Mouse (Mus musculus): ENCODE results near the gene C2cd3. TPM values are rescaled to one million over a fixed set of nuclear protein-coding genes. Genes with fewer than 3 reads are reported as not detected.

The C2cd3 gene
- total and polyA plus RNA-seq, 2 experiments from 2014 or later, result 5.5 to 29.8 TPM

- Histone ChIP-seq H3K36me3 (replicated peaks; ENCODE audit: control insufficient read depth, insufficient read depth, low read length) (0 out of 2 replicates have a peak, but pooled peaks cover 3% of the 10 kb centered on the region), H3K4me2 (ENCODE audit: low read depth, low read length) (no peak overlapping the region), H3K4me1 (ENCODE audit: control insufficient read depth, insufficient read depth) (peaks cover 17% of the 10 kb centered on the region), H3K27me3 (ENCODE audit: control insufficient read depth, insufficient read depth, low read length) (no peaks in the 10 kb centered on the region), H3K9me3 (replicated peaks; ENCODE audit: control insufficient read depth, low read length) (no peaks in the 10 kb centered on the region), H3K9ac (replicated peaks; ENCODE audit: low read depth, low read length) (no peak overlapping the region), H3K27ac (ENCODE audit: low read depth) (no peak overlapping the region), H3K4me3 (ENCODE audit: low read depth, low read length) (no peak overlapping the region)
- 74% methylated on average over 2 of the region's 2 CpGs for WGBS
- DNase-seq (ENCODE audit: low spot score), result no peak
- TF ChIP-seq CTCF (IDR thresholded peaks at IDR 0.05; ENCODE audit: low read depth), result no peak
- TF ChIP-seq EP300 (IDR thresholded peaks at IDR 0.05; ENCODE audit: low read depth), result no peak
- ATAC-seq (ENCODE audit: insufficient read depth, low read depth), result no peak
Measured at GRCm38 (mm10) chr7:100363162-100363561, 8.9 kb upstream of the C2cd3 start.

DNA sequence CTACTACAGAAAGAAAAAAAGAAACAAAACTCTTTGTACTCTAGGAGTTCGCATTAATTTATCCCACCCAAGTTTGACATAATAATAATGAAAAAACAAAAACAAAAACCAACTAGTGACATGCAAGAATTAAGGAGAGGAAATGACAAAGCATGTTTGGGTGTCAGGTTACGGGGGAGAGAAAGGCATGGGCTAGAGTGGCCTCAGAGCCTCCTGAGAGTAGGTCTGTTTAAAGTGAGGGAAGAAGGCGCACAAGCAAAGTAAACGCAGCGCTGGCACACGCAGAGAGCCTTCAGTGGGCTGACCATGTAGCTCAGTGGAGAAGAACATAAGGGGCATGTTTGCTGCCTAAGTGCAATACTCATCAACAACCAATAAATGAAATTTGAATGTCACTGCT, 7.1 kb upstream of the C2cd3 start:
- H3K27ac ChIP-seq (ENCODE audit: low read depth), result peak overlapping the region; percentile 12; the same call in 1 of the 2 replicates
- peaks cover 22% of the 10 kb centered on the region for H3K4me1 ChIP-seq (ENCODE audit: control insufficient read depth, insufficient read depth)
- peak; percentile 33; the same call in 1 of the 2 replicates for ATAC-seq (ENCODE audit: insufficient read depth, low read depth)
- no peak for DNase-seq (ENCODE audit: low spot score)
- WGBS, result 44% methylated on average over 6 of the region's 6 CpGs
- H3K9ac ChIP-seq (replicated peaks; ENCODE audit: low read depth, low read length), result no peak overlapping the region
- no peak for TF ChIP-seq EP300 (IDR thresholded peaks at IDR 0.05; ENCODE audit: low read depth)
- H3K36me3 ChIP-seq (replicated peaks; ENCODE audit: control insufficient read depth, insufficient read depth, low read length), result 0 out of 2 replicates have a peak, but pooled peaks cover 3% of the 10 kb centered on the region
- H3K9me3 ChIP-seq (replicated peaks; ENCODE audit: control insufficient read depth, low read length), result no peaks in the 10 kb centered on the region
- no peak overlapping the region for H3K4me3 ChIP-seq (ENCODE audit: low read depth, low read length)
- H3K4me2 ChIP-seq (ENCODE audit: low read depth, low read length), result no peak overlapping the region
- H3K27me3 ChIP-seq (ENCODE audit: control insufficient read depth, insufficient read depth, low read length), result no peaks in the 10 kb centered on the region

- DNase-seq (ENCODE audit: low spot score) (peak; percentile 52), ATAC-seq (ENCODE audit: insufficient read depth, low read depth) (no peak)
- no peak for TF ChIP-seq EP300 (IDR thresholded peaks at IDR 0.05; ENCODE audit: low read depth)
- Histone ChIP-seq H3K4me1 (ENCODE audit: control insufficient read depth, insufficient read depth) (peaks cover 20% of the 10 kb centered on the region), H3K27ac (ENCODE audit: low read depth) (peak overlapping the region; percentile 82), H3K27me3 (ENCODE audit: control insufficient read depth, insufficient read depth, low read length) (no peaks in the 10 kb centered on the region), H3K4me3 (ENCODE audit: low read depth, low read length) (peak overlapping the region; percentile 80), H3K9me3 (replicated peaks; ENCODE audit: control insufficient read depth, low read length) (no peaks in the 10 kb centered on the region), H3K36me3 (replicated peaks; ENCODE audit: control insufficient read depth, insufficient read depth, low read length) (peaks cover 15% of the 10 kb centered on the region), H3K9ac (replicated peaks; ENCODE audit: low read depth, low read length) (peak overlapping the region; percentile 63), H3K4me2 (ENCODE audit: low read depth, low read length) (peak overlapping the region; percentile 71)
- WGBS, result 8% methylated on average over 17 of the region's 17 CpGs
Measured at GRCm38 (mm10) chr7:100372452-100372980, 483 bp downstream of the C2cd3 start.

- Histone ChIP-seq H3K4me3 (ENCODE audit: low read depth, low read length) (no peak overlapping the region), H3K9me3 (replicated peaks; ENCODE audit: control insufficient read depth, low read length) (no peaks in the 10 kb centered on the region), H3K27me3 (ENCODE audit: control insufficient read depth, insufficient read depth, low read length) (no peaks in the 10 kb centered on the region), H3K36me3 (replicated peaks; ENCODE audit: control insufficient read depth, insufficient read depth, low read length) (peaks cover 43% of the 10 kb centered on the region), H3K4me2 (ENCODE audit: low read depth, low read length) (no peak overlapping the region), H3K27ac (ENCODE audit: low read depth) (no peak overlapping the region), H3K4me1 (ENCODE audit: control insufficient read depth, insufficient read depth) (no peaks in the 10 kb centered on the region), H3K9ac (replicated peaks; ENCODE audit: low read depth, low read length) (no peak overlapping the region)
- ATAC-seq (ENCODE audit: insufficient read depth, low read depth) (no peak), DNase-seq (ENCODE audit: low spot score) (no peak)
- TF ChIP-seq CTCF (IDR thresholded peaks at IDR 0.05; ENCODE audit: low read depth) (no peak), EP300 (IDR thresholded peaks at IDR 0.05; ENCODE audit: low read depth) (no peak)
- 77% methylated on average over 2 of the region's 2 CpGs for WGBS
Measured at GRCm38 (mm10) chr7:100378257-100378656, 6.2 kb downstream of the C2cd3 start.

DNA sequence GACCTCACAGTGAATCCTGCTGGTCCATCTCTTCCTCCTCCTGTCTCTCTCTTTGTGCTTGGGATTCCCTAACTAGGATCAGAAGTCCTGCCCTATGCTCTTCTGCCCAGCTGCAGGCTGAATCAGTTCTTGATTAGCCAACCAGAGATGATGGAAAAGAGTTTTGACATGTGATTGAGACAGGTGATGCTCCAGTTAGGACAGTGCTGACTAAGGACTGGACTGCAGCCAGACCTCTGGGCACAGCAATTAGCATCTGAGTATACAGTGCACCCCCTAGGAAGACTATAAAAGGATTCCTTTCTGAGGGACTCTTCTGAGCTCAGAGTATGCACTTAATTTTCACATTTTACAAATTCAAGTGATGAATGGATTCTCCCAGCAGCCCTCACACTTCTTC, 9.1 kb downstream of the C2cd3 start:
- H3K9me3 ChIP-seq (replicated peaks; ENCODE audit: control insufficient read depth, low read length), result no peaks in the 10 kb centered on the region
- H3K27ac ChIP-seq (ENCODE audit: low read depth), result no peak overlapping the region
- no peak overlapping the region for H3K4me3 ChIP-seq (ENCODE audit: low read depth, low read length)
- no peaks in the 10 kb centered on the region for H3K4me1 ChIP-seq (ENCODE audit: control insufficient read depth, insufficient read depth)
- no peaks in the 10 kb centered on the region for H3K27me3 ChIP-seq (ENCODE audit: control insufficient read depth, insufficient read depth, low read length)
- DNase-seq (ENCODE audit: low spot score), result no peak
- no peak for TF ChIP-seq CTCF (IDR thresholded peaks at IDR 0.05; ENCODE audit: low read depth)
- TF ChIP-seq EP300 (IDR thresholded peaks at IDR 0.05; ENCODE audit: low read depth), result no peak
- no peak overlapping the region for H3K4me2 ChIP-seq (ENCODE audit: low read depth, low read length)
- H3K36me3 ChIP-seq (replicated peaks; ENCODE audit: control insufficient read depth, insufficient read depth, low read length), result peaks cover 34% of the 10 kb centered on the region
- ATAC-seq (ENCODE audit: insufficient read depth, low read depth), result no peak
- H3K9ac ChIP-seq (replicated peaks; ENCODE audit: low read depth, low read length), result no peak overlapping the region

- 87% methylated on average over 2 of the region's 2 CpGs for WGBS
- peaks cover 28% of the 10 kb centered on the region for H3K36me3 ChIP-seq (replicated peaks; ENCODE audit: control insufficient read depth, insufficient read depth, low read length)
Measured at GRCm38 (mm10) chr7:100383207-100383606, 11.2 kb downstream of the C2cd3 start.

More at GRCm38 (mm10) chr7:100383207-100383606, 11.2 kb downstream of the C2cd3 start:
- no peak overlapping the region for H3K4me2 ChIP-seq (ENCODE audit: low read depth, low read length)
- TF ChIP-seq EP300 (IDR thresholded peaks at IDR 0.05; ENCODE audit: low read depth) (no peak), CTCF (IDR thresholded peaks at IDR 0.05; ENCODE audit: low read depth) (no peak)
- no peak overlapping the region for H3K4me3 ChIP-seq (ENCODE audit: low read depth, low read length)
- no peak overlapping the region for H3K27ac ChIP-seq (ENCODE audit: low read depth)
- no peak for ATAC-seq (ENCODE audit: insufficient read depth, low read depth)
- H3K27me3 ChIP-seq (ENCODE audit: control insufficient read depth, insufficient read depth, low read length), result no peaks in the 10 kb centered on the region
- H3K9ac ChIP-seq (replicated peaks; ENCODE audit: low read depth, low read length), result no peak overlapping the region
- H3K4me1 ChIP-seq (ENCODE audit: control insufficient read depth, insufficient read depth), result no peaks in the 10 kb centered on the region
- no peaks in the 10 kb centered on the region for H3K9me3 ChIP-seq (replicated peaks; ENCODE audit: control insufficient read depth, low read length)
- DNase-seq (ENCODE audit: low spot score), result no peak

All from heart, postnatal 0 days (tissue).